In the genomic region with DNA sequence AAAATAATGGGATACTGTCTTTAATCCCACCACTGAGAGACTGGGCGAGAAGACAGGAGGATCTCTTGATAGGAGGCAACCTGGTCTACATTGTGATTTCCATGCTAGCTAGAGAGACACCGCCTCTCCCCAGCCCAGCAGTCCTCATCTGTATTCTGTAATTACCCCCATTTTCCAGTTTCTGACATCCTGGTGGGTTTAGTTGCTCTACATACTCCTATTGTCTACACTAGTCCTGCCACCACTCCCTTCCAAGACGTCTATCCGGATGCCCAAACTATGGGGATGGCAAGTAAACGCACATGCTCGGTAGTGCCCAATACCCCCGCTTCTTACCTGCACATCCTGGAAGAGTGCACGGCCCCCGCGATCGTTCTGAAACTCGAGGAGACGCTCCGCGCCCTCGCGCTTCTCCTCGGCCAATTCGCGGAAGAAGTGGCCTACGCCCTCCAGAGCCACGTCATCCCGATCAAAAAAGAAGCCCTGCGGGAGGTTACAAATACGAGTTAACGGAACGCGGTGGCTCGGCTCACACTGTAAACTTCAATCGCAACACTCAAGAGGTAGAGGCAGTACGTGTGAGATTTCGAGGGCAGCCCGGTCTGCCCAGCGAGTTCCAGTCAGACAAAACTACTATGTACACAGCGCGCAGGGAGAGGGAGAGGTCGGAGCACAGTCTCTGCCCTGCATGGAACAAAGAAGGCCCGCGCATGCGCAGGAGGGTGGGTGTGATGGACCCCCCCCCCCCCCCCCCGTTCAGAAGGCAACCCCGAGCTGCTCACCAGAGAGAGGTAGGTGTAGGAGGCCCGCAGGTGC, we compare ENCODE assay signal across 8 mouse cellular contexts. TPM values are rescaled to one million over a fixed set of nuclear protein-coding genes. Genes with fewer than 3 reads are reported as not detected.
DNase-seq lines count a peak whose midpoint lies in the region; ATAC-seq lines count a peak whose summit lies in the region.

No protein-coding gene starts in this region.

- H3K27ac ChIP-seq in hindbrain, embryonic 15.5 days (replicated peaks): peak overlapping the region; percentile 95

- WGBS in hindbrain, embryonic 15.5 days: under 1% methylated on average over 40 of the region's 43 CpGs

- no peaks in the 10 kb centered on the region for H3K9me3 ChIP-seq in hindbrain, embryonic 15.5 days

- peak overlapping the region; percentile 77 for H3K4me3 ChIP-seq in hindbrain, embryonic 15.5 days

- intact Hi-C loops in left cerebral cortex, postnatal 10 days (cut with DNase I): no loop called here

- no peaks in the 10 kb centered on the region for H3K27me3 ChIP-seq in hindbrain, embryonic 15.5 days

- H3K4me2 ChIP-seq in hindbrain, embryonic 15.5 days: peak overlapping the region; percentile 87

- H3K9ac ChIP-seq in hindbrain, embryonic 15.5 days: peak overlapping the region; percentile 86

- ATAC-seq in hindbrain, embryonic 15.5 days (ENCODE audit: low FRiP score, low read depth): peak; percentile 71; the same call in 1 of the 2 replicates
- peak; percentile 30 for ATAC-seq in megakaryocyte, adult 5-6 weeks (ENCODE audit: poor library complexity, severe bottlenecking)

- H3K36me3 ChIP-seq in hindbrain, embryonic 15.5 days: peaks cover 27% of the 10 kb centered on the region

- peak; percentile 85 for DNase-seq in R1 (ENCODE audit: low read depth, low spot score)
- DNase-seq in cerebellum, postnatal 10 days: peak; percentile 96
- DNase-seq in frontal cortex, postnatal 36 days (ENCODE audit: low spot score in 2 of 2): peak; percentile 65
- peak; percentile 62 to 90 for DNase-seq in left cerebral cortex, postnatal 10 days (ENCODE audit: extremely low spot score in 1 of 2, low spot score in 2 of 2)
- DNase-seq in right cerebral cortex, adult 2 months (ENCODE audit: low spot score in 2 of 2): peak; percentile 66 to 75
- peak; percentile 69 for DNase-seq in urinary bladder, adult 2 months (ENCODE audit: low spot score)

- H3K4me1 ChIP-seq in hindbrain, embryonic 15.5 days (replicated peaks): peaks cover 44% of the 10 kb centered on the region

RNA-seq across cellular contexts. Expression of a gene that starts 0.7 kb away (rescaled TPM):
- 5,657 and 5,762 TPM in 2 replicates for polyA plus RNA-seq in hindbrain, embryonic 15.5 days (2015; fragmentation: Nextera tagmentation; extraction: Ambion mirVana)
- total RNA-seq in left cerebral cortex, postnatal 10 days (2021): 100 to 1,000 TPM; 445 to 456 TPM
- total RNA-seq in megakaryocyte, adult 5-6 weeks (2015): 2,869 and 3,213 TPM in 2 replicates
- total RNA-seq in megakaryocyte, adult 5-6 weeks (2017): 1,589 and 1,786 TPM in 2 replicates
- 1,966 and 2,293 TPM in 2 replicates for polyA plus RNA-seq in urinary bladder, adult 2 months (2012; rRNA removed)

RNA-seq across cellular contexts. Expression of a gene that starts 7.7 kb away (rescaled TPM):
- polyA plus RNA-seq in hindbrain, embryonic 15.5 days (2015; fragmentation: Nextera tagmentation; extraction: Ambion mirVana): 245 and 250 TPM in 2 replicates
- 10 to 100 TPM; 86.0 to 93.8 TPM for total RNA-seq in left cerebral cortex, postnatal 10 days (2021)
- 24.6 and 25.0 TPM in 2 replicates for total RNA-seq in megakaryocyte, adult 5-6 weeks (2015)
- 31.8 and 37.4 TPM in 2 replicates for total RNA-seq in megakaryocyte, adult 5-6 weeks (2017)
- 78.4 and 113 TPM in 2 replicates for polyA plus RNA-seq in urinary bladder, adult 2 months (2012; rRNA removed)

RNA-seq across cellular contexts. Expression of a gene that starts 21.1 kb away (rescaled TPM):
- polyA plus RNA-seq in hindbrain, embryonic 15.5 days (2015; fragmentation: Nextera tagmentation; extraction: Ambion mirVana): 108 and 110 TPM in 2 replicates
- total RNA-seq in left cerebral cortex, postnatal 10 days (2021): 10 to 100 TPM; 31.3 to 41.1 TPM
- 48.6 and 51.6 TPM in 2 replicates for total RNA-seq in megakaryocyte, adult 5-6 weeks (2015)
- 52.9 and 60.2 TPM in 2 replicates for total RNA-seq in megakaryocyte, adult 5-6 weeks (2017)
- polyA plus RNA-seq in urinary bladder, adult 2 months (2012; rRNA removed): 35.8 and 41.4 TPM in 2 replicates

RNA-seq across cellular contexts. Expression of a gene that starts 22.7 kb away (rescaled TPM):
- 0.13 and 0.30 TPM in 2 replicates for polyA plus RNA-seq in hindbrain, embryonic 15.5 days (2015; fragmentation: Nextera tagmentation; extraction: Ambion mirVana)
- total RNA-seq in left cerebral cortex, postnatal 10 days (2021): not detected
- total RNA-seq in megakaryocyte, adult 5-6 weeks (2015): not detected in 2 replicates
- not detected in 2 replicates for total RNA-seq in megakaryocyte, adult 5-6 weeks (2017)
- 0.43 and 0.56 TPM in 2 replicates for polyA plus RNA-seq in urinary bladder, adult 2 months (2012; rRNA removed)

RNA-seq across cellular contexts. Expression of a gene that starts 24.3 kb away (rescaled TPM):
- polyA plus RNA-seq in hindbrain, embryonic 15.5 days (2015; fragmentation: Nextera tagmentation; extraction: Ambion mirVana): 23.4 and 25.1 TPM in 2 replicates
- 10 to 100 TPM; 16.9 to 17.3 TPM for total RNA-seq in left cerebral cortex, postnatal 10 days (2021)
- total RNA-seq in megakaryocyte, adult 5-6 weeks (2015): 9.8 and 10.6 TPM in 2 replicates
- 7.2 and 8.8 TPM in 2 replicates for total RNA-seq in megakaryocyte, adult 5-6 weeks (2017)
- polyA plus RNA-seq in urinary bladder, adult 2 months (2012; rRNA removed): 39.3 TPM in 2 replicates

Comparison
In these comparisons a context has a peak if more than half of its experiments do, and no peak if none do; other contexts are left out.
1. Peak in every context shown above with its lines: DNase-seq, ATAC-seq, H3K4me3 ChIP-seq and H3K27ac ChIP-seq.